ENCODE assay signal across 13 mouse cellular contexts in the genomic region with DNA sequence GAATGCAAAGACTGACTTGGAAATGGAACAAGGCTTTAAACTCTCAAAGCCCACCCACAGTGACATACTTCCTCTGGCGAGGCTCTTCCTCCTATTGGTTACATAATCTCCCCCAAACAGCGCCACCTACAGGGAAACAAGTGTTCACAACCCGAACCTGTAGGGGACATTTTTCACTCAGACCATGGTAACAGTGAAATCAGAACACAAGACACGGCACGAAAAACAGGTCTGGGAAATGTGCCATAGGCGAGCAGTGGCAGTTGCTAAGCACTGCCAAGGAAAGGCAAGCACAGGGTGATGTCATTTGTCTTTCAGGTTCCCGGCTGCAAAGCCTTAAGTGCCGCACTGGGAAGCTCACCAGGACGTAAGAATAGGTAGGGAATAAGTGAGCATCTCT.
DNase-seq lines count a peak whose midpoint lies in the region; TF ChIP-seq lines count a peak whose summit lies in the region.
"Had no signal": no experiment of that assay in that cellular context is flagged by ENCODE, and none has a peak within 500 bp of the region (broad histone marks: within the 10 kb centered on the region; RNA-seq: fewer than 3 reads in every experiment).

No protein-coding gene starts in this region.

- peak; percentile 40 to 54 for DNase-seq in heart, adult 18-20 months
- DNase-seq in heart, postnatal 14 days: no peak
- peak; percentile 49 to 69 for DNase-seq in lung, adult 18-20 months
- no peak for DNase-seq in lung, adult 2 months
- DNase-seq in adipocyte (ENCODE audit: low spot score): peak; percentile 78
- peak; percentile 43 to 48 for DNase-seq in layer of hippocampus, postnatal 10 days (ENCODE audit: low spot score in 2 of 2)
- no peak for DNase-seq in Muller cell, postnatal 12 days (ENCODE audit: inconsistent ontology term)
- DNase-seq: adrenal gland, postnatal 25 days; gastrocnemius, postnatal 14 days; kidney, postnatal 36 days had no signal

- no peak for TF ChIP-seq POLR2A in lung, adult 2 months (IDR thresholded peaks at IDR 0.05; ENCODE audit: borderline replicate concordance, extremely low read depth, low read depth, low read length)

- intact Hi-C loops in heart, postnatal 14 days (cut with DNase I): no loop called here

- peaks cover 19% of the 10 kb centered on the region for H3K4me1 ChIP-seq in lung, adult 2 months (ENCODE audit: control insufficient read depth, insufficient read depth, low read length)
- H3K4me1 ChIP-seq: megakaryocyte, embryonic 14.5 days had no signal

- 61% methylated on average over 9 of the region's 9 CpGs for WGBS in lung, adult 2 months

- no peak for TF ChIP-seq CTCF in lung, adult 2 months (IDR thresholded peaks at IDR 0.05; ENCODE audit: insufficient read depth, low read length)

- H3K4me3 ChIP-seq in lung, adult 2 months (replicated peaks; ENCODE audit: extremely low read depth, low read depth, low read length): no peak overlapping the region
- H3K4me3 ChIP-seq: erythroblast, embryonic 14.5 days; hindbrain, embryonic 10.5 days; megakaryocyte, embryonic 14.5 days had no signal

Comparison
In these comparisons a context has a peak if more than half of its experiments do, and no peak if none do; other contexts are left out.
1. DNase-seq: peak in heart, adult 18-20 months (2 of 2), lung, adult 18-20 months (2 of 2), adipocyte (single experiment) and layer of hippocampus, postnatal 10 days (2 of 2); none in heart, postnatal 14 days (0 of 2), lung, adult 2 months (single experiment) and Muller cell, postnatal 12 days (single experiment).